Mouse (Mus musculus) gastrocnemius, adult 8-10 months (tissue): ENCODE data around the gene Cldn34b1. TPM values are rescaled to one million over a fixed set of nuclear protein-coding genes. Genes with fewer than 3 reads are reported as not detected.
"Not testable (repeated sequence)": the region's sequence is repeated elsewhere in the genome, so short reads cannot be mapped to it uniquely, and the experiment has no call there.

Experiments
- DNase-seq, 2 experiments: peaks; one replicate each; pipeline ENCODE4 v3.0.0; 2022; ENCODE audit warnings: low spot score in 2 of 2
- total RNA-seq, 4 experiments: library from RNA; stranded (reverse); gene quantifications; 2 replicates each; pipeline ENCODE4 v1.2.4; 2022

Gene Cldn34b1
- total RNA-seq: not detected

DNA sequence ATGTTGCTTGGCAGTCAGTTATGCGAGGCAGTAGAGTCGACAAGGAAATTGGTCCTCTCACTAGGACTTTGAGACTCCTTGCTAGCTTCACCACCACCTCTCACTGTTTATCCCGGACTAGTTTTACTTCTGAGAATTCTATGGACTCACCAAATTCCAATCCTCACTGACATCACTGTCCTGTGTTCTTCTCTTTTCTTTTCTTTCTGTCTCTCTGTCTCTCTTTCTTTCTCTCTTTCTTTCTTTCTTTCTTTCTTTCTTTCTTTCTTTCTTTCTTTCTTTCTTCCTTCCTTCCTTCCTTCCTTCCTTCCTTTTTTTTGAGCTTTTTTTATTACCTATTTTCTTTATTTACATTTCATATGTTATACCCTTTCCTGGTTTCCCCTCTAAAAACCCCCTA lies at the start of gene Cldn34b1:
Gene Cldn34b1 (minus strand): TSS at position 101 of the 400 bp plus-strand sequence.
- not testable (repeated sequence) for DNase-seq

DNA sequence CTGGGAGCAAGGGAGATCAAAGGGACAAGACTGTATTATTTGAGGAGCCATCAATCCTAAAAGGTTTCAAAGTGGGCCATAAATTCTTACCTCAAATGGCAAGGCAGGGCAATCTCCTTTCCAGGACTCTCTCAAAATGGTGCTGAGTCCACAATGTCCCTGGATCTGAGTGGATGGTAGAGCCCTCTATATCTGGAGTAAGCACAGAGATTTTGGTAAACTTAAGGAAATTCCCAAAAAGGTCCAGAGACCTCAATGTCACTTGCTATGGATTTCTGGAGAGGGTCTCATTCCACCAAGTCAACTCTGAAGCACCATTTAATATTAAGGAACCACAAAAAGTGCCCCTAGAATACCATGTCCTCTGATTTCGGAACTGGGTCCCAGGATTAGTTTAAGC lies 45.8 kb upstream of the Cldn34b1 start, which contains the start of gene Magea6:
Gene Magea6 (minus strand): TSS at position 101 of the 400 bp plus-strand sequence.
- DNase-seq: not testable (repeated sequence)

Other genes with a start within 250 kb of the Cldn34b1 start
- gene Magea6, start 45.7 kb upstream of the Cldn34b1 start, total RNA-seq: not detected
- not detected for gene Magea3, start 59.2 kb upstream of the Cldn34b1 start, total RNA-seq
- gene Magea8, start 105.6 kb upstream of the Cldn34b1 start, total RNA-seq: not detected
- gene Magea5, start 172.9 kb upstream of the Cldn34b1 start, total RNA-seq: not detected
- not detected for gene Magea1, start 199.5 kb upstream of the Cldn34b1 start, total RNA-seq
- gene Magea2, start 203.4 kb upstream of the Cldn34b1 start, total RNA-seq: not detected
- not detected for gene Cldn34b2, start 238.1 kb upstream of the Cldn34b1 start, total RNA-seq